Mouse (Mus musculus): Measurements from ENCODE around the gene Sumf2. TPM values are rescaled to one million over a fixed set of nuclear protein-coding genes. Genes with fewer than 3 reads are reported as not detected.
"Not testable (repeated sequence)": the region's sequence is repeated elsewhere in the genome, so short reads cannot be mapped to it uniquely, and the experiment has no call there.

The Sumf2 gene
- polyA plus RNA-seq, 1 experiment from 2014 or later, result 37.9 TPM

GRCm38 (mm10) chr5:129877731-129878455 lies 31.1 kb downstream of the Sumf2 start:
- H3K9me3 ChIP-seq, result no peaks in the 10 kb centered on the region
- H3K36me3 ChIP-seq, result peaks cover 33% of the 10 kb centered on the region
- no peaks in the 10 kb centered on the region for H3K4me1 ChIP-seq (replicated peaks)
- ATAC-seq (ENCODE audit: low read depth), result no peak
- no peak overlapping the region for H3K4me2 ChIP-seq
- no peak overlapping the region for H3K9ac ChIP-seq
- H3K4me3 ChIP-seq, result no peak overlapping the region
- no peaks in the 10 kb centered on the region for H3K27me3 ChIP-seq
- 74% methylated on average over 9 of the region's 9 CpGs for WGBS
- no peak overlapping the region for H3K27ac ChIP-seq (replicated peaks)

DNA sequence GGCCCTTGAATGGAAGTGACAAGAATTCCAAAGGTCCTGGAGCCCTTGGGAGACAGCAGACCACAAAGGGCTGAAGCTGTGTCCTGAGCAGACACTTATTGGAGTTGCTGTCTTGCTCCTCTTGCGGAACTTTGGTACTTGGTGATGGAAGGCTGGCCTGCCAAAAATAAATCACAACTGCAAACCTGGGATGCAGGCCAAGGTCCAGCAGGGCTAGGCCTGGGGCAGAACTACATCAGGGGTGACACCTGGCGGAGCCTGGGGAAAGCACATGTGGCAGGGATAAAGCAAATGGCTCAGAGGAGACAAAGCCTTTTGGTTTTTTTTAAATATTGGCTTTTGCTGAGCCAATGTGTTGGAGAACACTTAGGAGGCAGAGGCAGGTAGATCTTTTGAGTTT lies 32.2 kb downstream of the Sumf2 start:
- Histone ChIP-seq H3K36me3 (peaks cover 39% of the 10 kb centered on the region), H3K9me3 (no peaks in the 10 kb centered on the region), H3K4me2 (no peak overlapping the region), H3K9ac (no peak overlapping the region), H3K27me3 (no peaks in the 10 kb centered on the region), H3K4me1 (replicated peaks) (peaks cover 3% of the 10 kb centered on the region), H3K4me3 (no peak overlapping the region), H3K27ac (replicated peaks) (no peak overlapping the region)
- 53% methylated on average over 2 of the region's 2 CpGs for WGBS
- no peak for ATAC-seq (ENCODE audit: low read depth)

GRCm38 (mm10) chr5:129879888-129880287 lies 33.1 kb downstream of the Sumf2 start:
- no peak overlapping the region for H3K9ac ChIP-seq
- ATAC-seq (ENCODE audit: low read depth), result no peak
- no peaks in the 10 kb centered on the region for H3K27me3 ChIP-seq
- no peak overlapping the region for H3K4me2 ChIP-seq
- 71% methylated on average over 3 of the region's 3 CpGs for whole genome bisulfite sequencing
- H3K36me3 ChIP-seq, result peaks cover 48% of the 10 kb centered on the region
- H3K4me1 ChIP-seq (replicated peaks), result peaks cover 8% of the 10 kb centered on the region
- H3K4me3 ChIP-seq, result no peak overlapping the region
- H3K27ac ChIP-seq (replicated peaks), result no peak overlapping the region
- no peaks in the 10 kb centered on the region for H3K9me3 ChIP-seq

GRCm38 (mm10) chr5:129886271-129886670 lies 39.5 kb downstream of the Sumf2 start:
- Histone ChIP-seq H3K4me3 (peak overlapping the region; percentile 88), H3K4me2 (peak overlapping the region; percentile 94), H3K27ac (replicated peaks) (peak overlapping the region; percentile 95), H3K27me3 (no peaks in the 10 kb centered on the region), H3K9ac (peak overlapping the region; percentile 93), H3K9me3 (no peaks in the 10 kb centered on the region), H3K4me1 (replicated peaks) (peaks cover 22% of the 10 kb centered on the region), H3K36me3 (peaks cover 33% of the 10 kb centered on the region)
- 38% methylated on average over 10 of the region's 10 CpGs for WGBS
- ATAC-seq (ENCODE audit: low read depth), result no peak

DNA sequence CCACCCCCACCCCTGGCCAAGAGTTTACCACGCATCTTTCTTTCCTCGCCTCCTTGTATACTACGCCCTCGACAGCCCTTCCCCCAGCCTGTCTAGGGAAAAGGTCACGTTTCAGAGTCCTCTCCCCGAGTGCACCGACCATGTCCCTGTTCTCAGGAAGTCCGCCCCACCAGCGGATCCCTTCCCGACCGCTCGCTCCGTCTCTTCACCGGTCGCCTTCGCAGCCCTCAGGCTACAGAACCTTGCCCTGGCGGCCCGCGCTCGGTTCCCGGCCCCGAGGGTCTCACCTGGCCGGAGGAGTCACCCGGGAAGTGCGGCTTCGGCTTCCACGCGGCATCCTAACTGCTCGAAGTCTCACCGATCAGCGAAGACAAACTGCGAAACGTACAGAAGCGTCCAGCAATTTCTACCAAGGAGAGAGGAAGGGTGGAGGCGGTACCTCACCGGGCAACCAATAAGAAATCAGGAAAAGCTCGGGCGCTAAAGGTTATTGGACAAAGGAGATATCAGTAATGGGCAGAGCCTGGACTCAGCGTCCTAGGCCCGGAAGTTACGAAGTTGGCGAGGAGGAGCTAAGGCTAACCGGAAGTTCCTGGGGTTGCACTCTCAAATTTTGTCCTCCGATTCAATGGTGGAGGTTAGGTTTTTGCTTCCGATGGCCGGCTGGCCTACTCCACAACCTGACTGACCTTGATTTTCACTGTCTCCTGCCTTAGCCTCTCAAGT lies 40.3 kb downstream of the Sumf2 start, which contains the start of gene Chchd2:
Gene Chchd2, minus strand, starts transcription at position 560 of the 726 bp plus-strand sequence.
- H3K4me1 ChIP-seq (replicated peaks), result peaks cover 22% of the 10 kb centered on the region
- H3K27ac ChIP-seq (replicated peaks), result peak within 1 kb of the TSS; percentile 95
- peak within 1 kb of the TSS; percentile 94 for H3K4me2 ChIP-seq
- no peaks in the 10 kb centered on the region for H3K9me3 ChIP-seq
- peak within 1 kb of the TSS; percentile 93 for H3K9ac ChIP-seq
- under 1% methylated on average over 46 of the region's 46 CpGs for WGBS
- no peaks in the 10 kb centered on the region for H3K27me3 ChIP-seq
- H3K36me3 ChIP-seq, result peaks cover 25% of the 10 kb centered on the region
- peak; percentile 99 for ATAC-seq (ENCODE audit: low read depth)
- H3K4me3 ChIP-seq, result peak within 1 kb of the TSS; percentile 88

DNA sequence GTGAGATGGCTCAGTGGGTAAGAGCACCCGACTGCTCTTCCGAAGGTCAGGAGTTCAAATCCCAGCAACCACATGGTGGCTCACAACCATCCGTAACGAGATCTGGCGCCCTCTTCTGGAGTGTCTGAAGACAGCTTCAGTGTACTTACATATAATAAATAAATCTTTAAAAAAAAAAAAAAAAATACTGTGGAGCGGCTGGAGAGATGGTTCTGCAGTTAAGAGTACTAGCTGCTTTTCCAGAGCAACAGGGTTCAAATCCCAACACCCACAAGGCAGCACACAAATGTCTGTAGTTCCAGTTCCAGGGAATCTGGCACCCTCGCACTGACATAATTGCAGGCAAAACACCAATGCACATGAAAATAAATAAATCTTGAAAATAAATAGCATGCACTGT lies 43.6 kb downstream of the Sumf2 start:
- H3K9me3 ChIP-seq; H3K27me3 ChIP-seq; H3K4me2 ChIP-seq; H3K4me3 ChIP-seq; H3K9ac ChIP-seq; H3K36me3 ChIP-seq; H3K27ac ChIP-seq (replicated peaks); ATAC-seq (ENCODE audit: low read depth): not testable (repeated sequence)
- 68% methylated on average over 7 of the region's 7 CpGs for WGBS
- H3K4me1 ChIP-seq (replicated peaks), result peaks cover 17% of the 10 kb centered on the region

GRCm38 (mm10) chr5:129895198-129896088 lies 48.7 kb downstream of the Sumf2 start, which contains the start of gene Zbed5:
Gene Zbed5, plus strand, starts transcription at chr5:129895723.
- Histone ChIP-seq H3K36me3 (0 out of 2 replicates have a peak, but pooled peaks cover 1% of the 10 kb centered on the region), H3K9me3 (no peaks in the 10 kb centered on the region), H3K4me2 (peak within 1 kb of the TSS; percentile 80), H3K4me1 (replicated peaks) (peaks cover 14% of the 10 kb centered on the region), H3K4me3 (peak within 1 kb of the TSS; percentile 68), H3K27ac (replicated peaks) (no peak within 1 kb of the TSS; the same call in 1 of the 2 replicates), H3K9ac (peak within 1 kb of the TSS; percentile 72), H3K27me3 (no peaks in the 10 kb centered on the region; the same call in 1 of the 2 replicates)
- ATAC-seq (ENCODE audit: low read depth), result peak; percentile 98
- WGBS, result 3% methylated on average over 44 of the region's 44 CpGs

DNA sequence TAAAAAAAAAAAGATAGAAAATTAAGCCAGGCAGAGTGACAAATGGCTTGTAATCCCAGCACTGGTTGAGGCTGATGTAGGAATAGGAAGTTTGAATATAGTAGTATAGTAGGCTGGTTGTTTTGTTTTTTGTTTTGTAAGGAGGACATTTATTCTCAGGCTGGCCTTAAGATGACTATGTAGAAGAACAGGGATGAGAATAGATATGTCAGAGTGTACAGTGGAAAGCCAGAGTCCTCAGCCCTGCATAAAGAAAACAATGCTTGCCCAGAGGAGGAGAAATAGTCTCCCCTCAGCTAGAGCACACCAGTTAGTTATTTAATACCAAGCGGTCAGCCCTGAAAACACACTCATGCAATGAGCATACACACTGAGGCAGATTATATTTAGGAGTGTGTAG lies 51.7 kb downstream of the Sumf2 start, which contains the start of gene Phkg1:
Gene Phkg1, minus strand, starts transcription at position 101 of the 400 bp plus-strand sequence.
- H3K27ac ChIP-seq (replicated peaks), result no peak within 1 kb of the TSS
- H3K9me3 ChIP-seq, result no peaks in the 10 kb centered on the region
- WGBS, result 100% methylated on average over 1 of the region's 1 CpGs
- H3K36me3 ChIP-seq, result peaks cover 24% of the 10 kb centered on the region
- H3K4me1 ChIP-seq (replicated peaks), result peaks cover 14% of the 10 kb centered on the region
- no peak for ATAC-seq (ENCODE audit: low read depth)
- H3K4me3 ChIP-seq, result no peak within 1 kb of the TSS
- no peak within 1 kb of the TSS for H3K9ac ChIP-seq
- no peak within 1 kb of the TSS for H3K4me2 ChIP-seq
- no peaks in the 10 kb centered on the region; the same call in 1 of the 2 replicates for H3K27me3 ChIP-seq

DNA sequence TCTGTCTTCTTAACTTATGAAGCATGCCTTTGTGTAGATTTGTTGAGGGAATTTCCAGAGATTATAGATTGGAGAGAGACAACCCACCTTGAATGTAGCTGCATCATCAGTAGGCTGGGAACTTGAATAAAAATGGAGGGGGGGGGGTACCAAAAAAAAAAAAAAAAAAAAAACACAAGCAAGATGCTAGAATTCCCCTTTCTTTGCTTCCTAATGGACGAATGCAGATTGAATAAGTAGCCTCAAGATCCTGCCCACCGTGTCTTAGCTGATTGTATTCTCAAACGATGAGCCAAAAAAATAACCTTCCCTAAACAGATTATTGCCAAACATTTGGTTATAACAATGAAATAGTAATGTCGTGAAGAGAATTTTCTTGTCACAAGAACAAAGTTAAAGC lies 61.0 kb downstream of the Sumf2 start:
- 36% methylated on average over 4 of the region's 4 CpGs for WGBS

GRCm38 (mm10) chr5:129908242-129908965 lies 61.6 kb downstream of the Sumf2 start, which contains the start of gene Nupr1l:
Gene Nupr1l, plus strand, starts transcription at chr5:129908540.
- peaks cover 15% of the 10 kb centered on the region for H3K4me1 ChIP-seq (replicated peaks)
- H3K9me3 ChIP-seq, result no peaks in the 10 kb centered on the region
- WGBS, result under 1% methylated on average over 62 of the region's 63 CpGs
- H3K27me3 ChIP-seq, result no peaks in the 10 kb centered on the region
- ATAC-seq (ENCODE audit: low read depth), result peak; percentile 97
- no peaks in the 10 kb centered on the region for H3K36me3 ChIP-seq
- H3K4me3 ChIP-seq, result peak within 1 kb of the TSS; percentile 67
- peak within 1 kb of the TSS; percentile 88 for H3K9ac ChIP-seq
- peak within 1 kb of the TSS; percentile 97 for H3K27ac ChIP-seq (replicated peaks)
- peak within 1 kb of the TSS; percentile 57 for H3K4me2 ChIP-seq

More for the DNA sequence above, 61.0 kb downstream of the Sumf2 start:
- Histone ChIP-seq H3K4me1 (replicated peaks) (peaks cover 15% of the 10 kb centered on the region), H3K9ac (peak overlapping the region; percentile 88), H3K27me3 (no peaks in the 10 kb centered on the region), H3K36me3 (peaks cover 6% of the 10 kb centered on the region), H3K27ac (replicated peaks) (peak overlapping the region; percentile 97), H3K4me2 (peak overlapping the region; percentile 57), H3K9me3 (no peaks in the 10 kb centered on the region), H3K4me3 (peak overlapping the region; percentile 67)
- ATAC-seq (ENCODE audit: low read depth), result no peak

DNA sequence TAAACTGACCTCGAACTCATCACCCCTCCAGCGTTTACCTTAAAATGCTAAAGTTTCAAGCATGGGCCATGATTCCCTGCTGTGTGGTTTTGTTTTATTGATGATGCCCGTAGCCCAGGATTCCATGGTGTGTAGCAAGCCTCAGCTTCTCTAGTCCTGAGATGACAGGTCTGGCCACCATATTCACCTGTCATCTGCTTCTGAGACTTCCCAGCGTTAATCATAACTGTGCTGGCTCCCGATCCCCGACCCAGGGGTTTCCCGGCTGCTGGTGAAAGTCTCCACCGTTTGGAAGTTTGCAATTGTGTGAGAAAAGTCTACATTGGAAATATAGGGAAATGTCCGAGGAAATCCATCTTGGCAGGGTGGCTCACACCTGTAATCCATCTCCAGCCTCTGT lies 62.4 kb downstream of the Sumf2 start:
- Histone ChIP-seq H3K4me2 (peak overlapping the region; percentile 57), H3K9ac (peak overlapping the region; percentile 88), H3K9me3 (no peaks in the 10 kb centered on the region), H3K27me3 (no peaks in the 10 kb centered on the region), H3K4me3 (peak overlapping the region; percentile 67), H3K4me1 (replicated peaks) (peaks cover 15% of the 10 kb centered on the region), H3K36me3 (no peaks in the 10 kb centered on the region), H3K27ac (replicated peaks) (peak overlapping the region; percentile 97)
- no peak for ATAC-seq (ENCODE audit: low read depth)
- 68% methylated on average over 9 of the region's 9 CpGs for WGBS
